Mouse (Mus musculus) heart, embryonic 14.5 days (tissue): Measurements from ENCODE around the gene Map1s. TPM values are rescaled to one million over a fixed set of nuclear protein-coding genes. Genes with fewer than 3 reads are reported as not detected.

Experiments used
- ATAC-seq: fragments of 200-750 bp; cut with Nextera tagmentation; 2 replicates; pipeline ENCODE4 v1.8.0; 2017; ENCODE audit warnings: low read depth, moderate TSS enrichment; ENCODE audit not compliant: insufficient number of reproducible peaks, insufficient read depth, low FRiP score
- H3K27ac ChIP-seq, 2 experiments: fragments of 200-500 bp in 1 of 2; fragments of 300-500 bp in 1 of 2; sonication (generic) in 1 of 2; replicated peaks in 1 of 2; 2 replicates each; pipeline ENCODE4 v1.5.1; 2012 to 2014; ENCODE audit warnings: low read depth in 2 of 2, low read length in 2 of 2, control low read depth in 1 of 2, mild to moderate bottlenecking in 1 of 2, mixed read lengths in 1 of 2; ENCODE audit not compliant: control insufficient read depth in 1 of 2, insufficient read depth in 1 of 2
- H3K27me3 ChIP-seq: fragments of 300-500 bp; sonication (generic); 2 replicates; pipeline ENCODE4 v1.6.1; 2014; ENCODE audit warnings: mild to moderate bottlenecking, low read length, control low read depth; ENCODE audit not compliant: control insufficient read depth, insufficient read depth
- H3K36me3 ChIP-seq: fragments of 300-500 bp; sonication (generic); 2 replicates; pipeline ENCODE4 v1.6.1; 2014; ENCODE audit warnings: mild to moderate bottlenecking, control low read depth, low read length, mixed read lengths; ENCODE audit not compliant: control insufficient read depth, insufficient read depth
- H3K4me1 ChIP-seq, 2 experiments: fragments of 200-500 bp in 1 of 2; fragments of 300-500 bp in 1 of 2; sonication (generic) in 1 of 2; 2 replicates each; pipeline ENCODE4 v1.6.1; 2012 to 2014; ENCODE audit warnings: low read length in 2 of 2, control low read depth in 1 of 2, mixed read lengths in 1 of 2; ENCODE audit not compliant: control insufficient read depth in 2 of 2, insufficient read depth in 2 of 2
- H3K4me2 ChIP-seq: fragments of 300-500 bp; sonication (generic); 2 replicates; pipeline ENCODE4 v1.6.1; 2014; ENCODE audit warnings: mild to moderate bottlenecking, low read length
- H3K4me3 ChIP-seq, 2 experiments: fragments of 200-500 bp in 1 of 2; fragments of 300-500 bp in 1 of 2; sonication (generic) in 1 of 2; 2 replicates each; pipeline ENCODE4 v1.5.1; 2012 to 2014; ENCODE audit warnings: low read length in 2 of 2, mild to moderate bottlenecking in 2 of 2, control low read depth in 1 of 2, low read depth in 1 of 2, moderate library complexity in 1 of 2; ENCODE audit not compliant: control insufficient read depth in 1 of 2, insufficient read depth in 1 of 2
- H3K9ac ChIP-seq: fragments of 300-500 bp; sonication (generic); 2 replicates; pipeline ENCODE4 v1.6.1; 2014; ENCODE audit warnings: mild to moderate bottlenecking, low read length
- H3K9me3 ChIP-seq: fragments of 300-500 bp; sonication (generic); 2 replicates; pipeline ENCODE4 v1.6.1; 2016; ENCODE audit warnings: low read length, control low read depth; ENCODE audit not compliant: control insufficient read depth
- WGBS: fragments of 180-500 bp; shearing (Covaris S2); extraction: QIAGEN DNeasy Blood & Tissue Kit; methylation state at CpG from one replicate; pipeline ENCODE4 v1.1.7; 2014; 5-methylcytosine and 5-hydroxymethylcytosine counted together
- polyA plus RNA-seq: library from polyadenylated mRNA; unstranded; fragments of >200 nt; fragmentation: Nextera tagmentation; extraction: Ambion mirVana; gene quantifications from 2 replicates; pipeline ENCODE4 v1.2.1, GENCODE M21; 2014

Gene Map1s
- polyA plus RNA-seq, 1 experiment from 2014 or later, result 29.9 TPM

GRCm38 (mm10) chr8:70903112-70903511, 2.6 kb upstream of the Map1s start:
- Histone ChIP-seq H3K9me3 (no peaks in the 10 kb centered on the region), H3K4me2 (no peak overlapping the region), H3K36me3 (no peaks in the 10 kb centered on the region), H3K27ac (no peak overlapping the region), H3K9ac (no peak overlapping the region), H3K4me3 (no peak overlapping the region), H3K4me1 (peaks cover 9 to 24% of the 10 kb centered on the region in 2 experiments), H3K27me3 (0 out of 2 replicates have a peak, but pooled peaks cover 3% of the 10 kb centered on the region)
- ATAC-seq, result no peak
- 13% methylated on average over 4 of the region's 4 CpGs for WGBS

- no peak for ATAC-seq
- Histone ChIP-seq H3K27ac (no peak overlapping the region), H3K27me3 (0 out of 2 replicates have a peak, but pooled peaks cover 3% of the 10 kb centered on the region), H3K36me3 (no peaks in the 10 kb centered on the region), H3K4me2 (no peak overlapping the region), H3K4me1 (peaks cover 8 to 21% of the 10 kb centered on the region in 2 experiments), H3K9ac (no peak overlapping the region), H3K4me3 (no peak overlapping the region), H3K9me3 (no peaks in the 10 kb centered on the region)
These were observed 2.1 kb upstream of the Map1s start for GRCm38 (mm10) chr8:70903582-70903981.

GRCm38 (mm10) chr8:70904532-70904931, 1.2 kb upstream of the Map1s start:
- Histone ChIP-seq H3K9ac (no peak overlapping the region), H3K4me1 (peaks cover 8 to 21% of the 10 kb centered on the region in 2 experiments), H3K9me3 (no peaks in the 10 kb centered on the region), H3K36me3 (no peaks in the 10 kb centered on the region), H3K4me2 (no peak overlapping the region), H3K27ac (no peak overlapping the region), H3K27me3 (0 out of 2 replicates have a peak, but pooled peaks cover 3% of the 10 kb centered on the region), H3K4me3 (no peak overlapping the region)
- WGBS, result 32% methylated on average over 4 of the region's 4 CpGs
- ATAC-seq, result no peak

GRCm38 (mm10) chr8:70905463-70905830, 285 bp upstream of the Map1s start:
- ATAC-seq, result no peak
- 12% methylated on average over 8 of the region's 8 CpGs for WGBS

GRCm38 (mm10) chr8:70907518-70907917, 1.8 kb downstream of the Map1s start:
- ATAC-seq, result no peak
- no peak overlapping the region for H3K27ac ChIP-seq
- 65% methylated on average over 2 of the region's 2 CpGs for WGBS

More at GRCm38 (mm10) chr8:70905463-70905830, 285 bp upstream of the Map1s start:
- Histone ChIP-seq H3K27me3 (0 out of 2 replicates have a peak, but pooled peaks cover 3% of the 10 kb centered on the region), H3K9ac (peak overlapping the region; percentile 94), H3K4me1 (peaks cover 8 to 21% of the 10 kb centered on the region in 2 experiments), H3K36me3 (0 out of 2 replicates have a peak, but pooled peaks cover under 1% of the 10 kb centered on the region), H3K27ac (peak overlapping the region in 1 of 2 experiments; percentile 92; a peak in 2 of 4 replicates), H3K4me3 (peak overlapping the region; percentile 74 to 86), H3K4me2 (peak overlapping the region; percentile 81), H3K9me3 (no peaks in the 10 kb centered on the region)

GRCm38 (mm10) chr8:70911596-70911995, 5.9 kb downstream of the Map1s start:
- WGBS, result 76% methylated on average over 5 of the region's 5 CpGs

More at GRCm38 (mm10) chr8:70907518-70907917, 1.8 kb downstream of the Map1s start:
- H3K9me3 ChIP-seq, result no peaks in the 10 kb centered on the region
- H3K4me1 ChIP-seq, result peaks cover 8 to 21% of the 10 kb centered on the region in 2 experiments
- H3K36me3 ChIP-seq, result peaks cover 21% of the 10 kb centered on the region
- H3K4me3 ChIP-seq, result no peak overlapping the region
- H3K9ac ChIP-seq, result peak overlapping the region; percentile 94; the same call in 1 of the 2 replicates
- peak overlapping the region; percentile 81; the same call in 1 of the 2 replicates for H3K4me2 ChIP-seq
- 0 out of 2 replicates have a peak, but pooled peaks cover under 1% of the 10 kb centered on the region for H3K27me3 ChIP-seq

GRCm38 (mm10) chr8:70912955-70913354, 7.2 kb downstream of the Map1s start:
- H3K9ac ChIP-seq, result no peak overlapping the region
- no peak for ATAC-seq
- H3K27me3 ChIP-seq, result no peaks in the 10 kb centered on the region
- H3K4me3 ChIP-seq, result no peak overlapping the region
- H3K36me3 ChIP-seq, result peaks cover 75% of the 10 kb centered on the region
- 86% methylated on average over 30 of the region's 30 CpGs for whole genome bisulfite sequencing
- no peak overlapping the region for H3K4me2 ChIP-seq
- peaks cover 0 to 1% of the 10 kb centered on the region in 2 experiments; a peak in 1 of 4 replicates for H3K4me1 ChIP-seq
- no peak overlapping the region for H3K27ac ChIP-seq
- no peaks in the 10 kb centered on the region for H3K9me3 ChIP-seq

More at GRCm38 (mm10) chr8:70911596-70911995, 5.9 kb downstream of the Map1s start:
- Histone ChIP-seq H3K36me3 (peaks cover 62% of the 10 kb centered on the region), H3K4me3 (no peak overlapping the region), H3K27me3 (no peaks in the 10 kb centered on the region), H3K9me3 (no peaks in the 10 kb centered on the region), H3K4me2 (no peak overlapping the region), H3K4me1 (peaks cover 8 to 14% of the 10 kb centered on the region in 2 experiments), H3K9ac (no peak overlapping the region), H3K27ac (no peak overlapping the region)
- ATAC-seq, result no peak

GRCm38 (mm10) chr8:70913523-70913922, 7.8 kb downstream of the Map1s start:
- Histone ChIP-seq H3K27me3 (no peaks in the 10 kb centered on the region), H3K4me3 (no peak overlapping the region), H3K36me3 (peaks cover 81% of the 10 kb centered on the region), H3K9ac (no peak overlapping the region), H3K27ac (no peak overlapping the region), H3K4me1 (no peaks in the 10 kb centered on the region), H3K9me3 (no peaks in the 10 kb centered on the region), H3K4me2 (no peak overlapping the region)
- 92% methylated on average over 26 of the region's 26 CpGs for WGBS
- ATAC-seq, result no peak
